Mouse (Mus musculus) kidney, adult 2 months (tissue): ENCODE data around the gene Ube2m.

Source experiments
- CTCF ChIP-seq: fragments of 200-500 bp; conservative IDR thresholded peaks from 2 replicates; pipeline ENCODE4 v1.5.1; 2011; ENCODE audit warnings: low read depth, mild to moderate bottlenecking, control low read depth, low read length, moderate library complexity, mixed read lengths; ENCODE audit not compliant: insufficient read depth, insufficient read length
- POLR2A ChIP-seq: fragments of 200-500 bp; IDR thresholded peaks from one replicate; pipeline ENCODE4 v1.6.1; 2011; ENCODE audit warnings: low read depth, low read length, control low read depth

DNA sequence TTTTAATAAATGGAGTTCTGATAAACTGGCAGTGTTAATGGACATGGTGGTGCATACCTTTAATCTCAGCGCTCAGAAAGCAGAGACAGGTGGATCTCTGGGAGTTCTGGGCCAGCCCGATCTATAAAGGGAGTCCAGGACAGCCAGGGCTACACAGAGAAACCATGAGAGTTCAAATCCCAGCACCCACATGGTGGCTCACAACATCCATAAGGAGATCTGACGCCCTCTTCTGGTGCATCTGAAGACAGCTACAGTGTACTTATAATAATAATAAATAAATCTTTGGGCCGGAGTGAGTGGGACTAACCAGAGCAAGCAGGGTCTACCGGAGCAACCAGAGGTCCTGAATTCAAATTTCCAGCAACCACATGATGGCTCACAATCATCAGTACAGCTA is 34.7 kb downstream of the Ube2m start:
- no peak for TF ChIP-seq CTCF
- no peak for TF ChIP-seq POLR2A
